Mouse (Mus musculus) ES-E14 (cell line): ENCODE results near the gene Ccdc96.

Source experiments
- HCFC1 ChIP-seq: IDR thresholded peaks from 2 replicates; pipeline ENCODE4 v1.6.1; 2012; ENCODE audit warnings: low read length, inconsistent platforms, borderline replicate concordance; ENCODE audit not compliant: insufficient read depth
- ZC3H11A ChIP-seq: IDR thresholded peaks from 2 replicates; pipeline ENCODE4 v1.6.1; 2012; ENCODE audit warnings: low read depth, mild to moderate bottlenecking, inconsistent platforms, low read length, borderline replicate concordance
- ZNF384 ChIP-seq: IDR thresholded peaks from 2 replicates; pipeline ENCODE4 v1.6.1; 2012; ENCODE audit warnings: low read depth, low read length, inconsistent platforms

- no peak for TF ChIP-seq ZNF384
- no peak for TF ChIP-seq ZC3H11A
- no peak for TF ChIP-seq HCFC1
These were observed at the start of gene Ccdc96, which contains the start of gene Tada2b for GRCm38 (mm10) chr5:36484171-36484990.
